Mouse (Mus musculus) C2C12 (cell line): Measurements from ENCODE around the gene Mmd2. TPM values are rescaled to one million over a fixed set of nuclear protein-coding genes. Genes with fewer than 3 reads are reported as not detected.

ENCODE experiments used
- H3K27me3 ChIP-seq: one replicate; pipeline ENCODE4 v1.6.1; 2011; ENCODE audit not compliant: control insufficient read depth, insufficient read depth, insufficient read length
- H3K36me3 ChIP-seq: one replicate; pipeline ENCODE4 v1.6.1; 2011; ENCODE audit not compliant: control insufficient read depth, insufficient read depth
- H3K4me3 ChIP-seq: one replicate; pipeline ENCODE4 v1.5.1; 2011; ENCODE audit warnings: mild to moderate bottlenecking, control low read depth; ENCODE audit not compliant: poor library complexity, insufficient read depth, severe bottlenecking
- H3K79me2 ChIP-seq: one replicate; pipeline ENCODE4 v1.6.1; 2011; ENCODE audit not compliant: control insufficient read depth, insufficient read depth
- H3K79me3 ChIP-seq: one replicate; pipeline ENCODE4 v1.6.1; 2011; ENCODE audit warnings: low read depth, control low read depth
- H3ac ChIP-seq: one replicate; pipeline ENCODE3; 2011; ENCODE audit warnings: low read depth; ENCODE audit not compliant: control insufficient read depth, insufficient read length
- CEBPB ChIP-seq: IDR thresholded peaks from one replicate; pipeline ENCODE4 v1.6.1; 2011; ENCODE audit warnings: low read depth, mild to moderate bottlenecking, control low read depth, moderate library complexity
- CTCF ChIP-seq: IDR thresholded peaks from one replicate; pipeline ENCODE4 v1.5.1; 2011; ENCODE audit not compliant: control insufficient read depth, insufficient read depth, insufficient read length
- FOSL1 ChIP-seq: IDR thresholded peaks from one replicate; pipeline ENCODE4 v1.8.0; 2011; ENCODE audit warnings: mild to moderate bottlenecking, low read length; ENCODE audit not compliant: poor library complexity, insufficient read depth, severe bottlenecking
- MAX ChIP-seq: IDR thresholded peaks from one replicate; pipeline ENCODE4 v1.6.1; 2011; ENCODE audit warnings: mild to moderate bottlenecking, control low read depth
- MYOD1 ChIP-seq: IDR thresholded peaks from one replicate; pipeline ENCODE4 v1.6.1; 2011; ENCODE audit warnings: low read depth; ENCODE audit not compliant: control insufficient read depth, insufficient read length
- MYOG ChIP-seq: IDR thresholded peaks from one replicate; pipeline ENCODE4 v1.6.1; 2011; ENCODE audit not compliant: control insufficient read depth, insufficient read length; ENCODE audit errors: extremely low read depth
- USF1 ChIP-seq: IDR thresholded peaks from one replicate; pipeline ENCODE4 v1.6.1; 2011; ENCODE audit warnings: low read depth, mild to moderate bottlenecking, control low read depth, moderate library complexity
- polyA plus RNA-seq: library from polyadenylated mRNA; unstranded; fragments of >200 nt; fragmentation: generic; extraction: Trizol; gene quantifications from one replicate; pipeline ENCODE4 v1.2.1, GENCODE M21; 2012; ENCODE audit warnings: missing spikeins

The Mmd2 gene
- polyA plus RNA-seq, 1 experiment = not detected

DNA sequence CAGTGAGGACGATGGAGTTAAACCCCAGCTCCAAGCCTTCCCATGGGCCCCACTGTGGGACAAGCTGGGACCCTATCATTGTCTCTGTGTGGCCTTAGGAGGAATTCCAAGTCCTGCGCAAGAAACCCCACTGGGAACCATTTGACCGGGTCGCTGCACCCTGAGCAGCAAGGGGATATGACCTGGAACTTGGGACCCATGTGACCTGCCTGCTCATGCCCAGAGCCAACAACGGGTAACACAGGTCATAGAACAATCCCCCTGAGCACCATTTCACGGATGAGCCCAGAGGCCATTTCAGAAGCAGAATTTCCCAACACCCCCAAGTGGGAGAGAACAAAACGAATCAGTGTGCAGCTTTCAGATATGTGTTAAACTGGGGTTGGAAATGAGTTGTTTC is 4.2 kb downstream of the Mmd2 start:
- H3ac ChIP-seq = no peak overlapping the region
- no peaks in the 10 kb centered on the region for H3K79me3 ChIP-seq
- no peaks in the 10 kb centered on the region for H3K36me3 ChIP-seq
- TF ChIP-seq USF1 (no peak), CTCF (no peak), FOSL1 (no peak), MYOG (no peak), MAX (no peak), CEBPB (no peak), MYOD1 (no peak)
- H3K79me2 ChIP-seq = no peaks in the 10 kb centered on the region
- H3K27me3 ChIP-seq = peaks cover 84% of the 10 kb centered on the region
- H3K4me3 ChIP-seq = no peak overlapping the region

- no peaks in the 10 kb centered on the region for H3K79me3 ChIP-seq
- peaks cover 77% of the 10 kb centered on the region for H3K27me3 ChIP-seq
- no peak for TF ChIP-seq CEBPB
- TF ChIP-seq USF1 = no peak
- no peak for TF ChIP-seq MYOD1
- no peak for TF ChIP-seq MAX
- no peak for TF ChIP-seq FOSL1
- no peak for TF ChIP-seq CTCF
- no peak for TF ChIP-seq MYOG
- no peaks in the 10 kb centered on the region for H3K36me3 ChIP-seq
- H3ac ChIP-seq = no peak overlapping the region
- no peak overlapping the region for H3K4me3 ChIP-seq
- H3K79me2 ChIP-seq = no peaks in the 10 kb centered on the region
Observed at GRCm38 (mm10) chr5:142597648-142598390, 10.8 kb downstream of the Mmd2 start.

DNA sequence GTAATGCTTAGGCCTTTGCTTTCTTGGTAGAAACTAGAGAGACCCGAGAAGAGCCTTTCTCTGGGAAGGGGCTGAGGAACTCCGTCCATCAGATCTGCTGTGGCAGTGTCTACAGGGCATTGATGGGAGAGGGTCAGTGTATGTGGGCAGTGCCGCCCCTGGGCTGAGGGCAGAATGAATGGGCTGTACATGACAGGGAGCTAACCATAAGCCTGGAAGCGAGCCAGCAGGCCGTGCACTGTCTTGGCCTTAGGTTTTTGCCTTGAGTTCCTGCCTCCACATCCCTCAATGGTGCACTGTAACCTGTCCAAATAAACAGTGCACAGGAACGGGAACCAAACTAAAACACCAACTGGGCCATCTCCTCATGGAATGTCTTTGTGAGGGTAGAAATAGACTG is 11.9 kb downstream of the Mmd2 start:
- no peaks in the 10 kb centered on the region for H3K36me3 ChIP-seq
- no peak for TF ChIP-seq CTCF
- no peak for TF ChIP-seq FOSL1
- no peak for TF ChIP-seq USF1
- TF ChIP-seq MAX = no peak
- H3K79me3 ChIP-seq = no peaks in the 10 kb centered on the region
- H3K4me3 ChIP-seq = no peak overlapping the region
- no peaks in the 10 kb centered on the region for H3K79me2 ChIP-seq
- H3K27me3 ChIP-seq = peaks cover 74% of the 10 kb centered on the region
- no peak overlapping the region for H3ac ChIP-seq

DNA sequence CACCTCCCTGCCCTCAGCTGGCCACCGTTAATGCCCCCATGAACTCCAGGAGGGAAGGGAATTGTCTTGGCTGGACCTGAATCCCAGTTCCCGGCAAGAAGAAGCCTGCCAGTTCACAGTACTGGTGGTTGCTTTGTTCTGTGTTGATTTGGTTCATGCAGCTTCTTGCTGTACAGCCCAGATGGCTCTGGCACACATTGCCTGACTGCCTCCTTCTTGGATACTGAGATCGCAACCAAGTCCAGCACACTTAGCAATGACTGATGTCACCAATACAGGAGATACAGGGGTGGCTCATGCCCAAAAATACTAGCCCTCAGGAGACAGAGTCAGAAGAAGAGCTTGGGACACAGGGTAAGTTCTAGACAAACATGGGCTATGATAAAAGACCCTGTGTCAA is 12.9 kb downstream of the Mmd2 start:
- no peaks in the 10 kb centered on the region for H3K79me3 ChIP-seq
- H3K36me3 ChIP-seq = no peaks in the 10 kb centered on the region
- no peaks in the 10 kb centered on the region for H3K79me2 ChIP-seq
- H3K4me3 ChIP-seq = no peak overlapping the region
- TF ChIP-seq MYOD1 (no peak), USF1 (no peak), CEBPB (no peak), CTCF (no peak), FOSL1 (no peak), MAX (no peak), MYOG (no peak)
- peaks cover 67% of the 10 kb centered on the region for H3K27me3 ChIP-seq
- H3ac ChIP-seq = no peak overlapping the region

GRCm38 (mm10) chr5:142590953-142591616 is 17.5 kb downstream of the Mmd2 start:
- no peak overlapping the region for H3K4me3 ChIP-seq
- H3K79me3 ChIP-seq = no peaks in the 10 kb centered on the region
- H3ac ChIP-seq = no peak overlapping the region
- H3K27me3 ChIP-seq = peaks cover 45% of the 10 kb centered on the region
- TF ChIP-seq CTCF (no peak), CEBPB (no peak), MYOG (no peak), USF1 (no peak), FOSL1 (no peak), MAX (no peak), MYOD1 (no peak)
- H3K36me3 ChIP-seq = no peaks in the 10 kb centered on the region
- H3K79me2 ChIP-seq = no peaks in the 10 kb centered on the region
